Mouse (Mus musculus) CH12.LX (cell line): ENCODE measurements at regions not wholly inside any gene's neighbourhood (a gene's known extent, or its start where the extent isn't known, plus 50 kb on each side); places are given as distances from the start of the nearest gene placed in this dataset.

ENCODE experiments used
- CTCF ChIP-seq, 2 experiments: IDR thresholded peaks in 1 of 2; conservative IDR thresholded peaks in 1 of 2; 2 replicates each; pipeline ENCODE4 v1.5.1; 2011 to 2012; ENCODE audit warnings: low read depth in 2 of 2, low read length in 2 of 2, improper control_type of control experiment in 1 of 2, inconsistent platforms in 1 of 2, mild to moderate bottlenecking in 1 of 2, moderate library complexity in 1 of 2
- E2F4 ChIP-seq: IDR thresholded peaks from 2 replicates; pipeline ENCODE4 v1.6.1; 2011; ENCODE audit warnings: low read depth, low read length, improper control_type of control experiment; ENCODE audit not compliant: insufficient replicate concordance
- MAFK ChIP-seq: IDR thresholded peaks from 2 replicates; pipeline ENCODE4 v1.6.1; 2011; ENCODE audit warnings: low read length, improper control_type of control experiment; ENCODE audit not compliant: insufficient replicate concordance
- MXI1 ChIP-seq: IDR thresholded peaks from 2 replicates; pipeline ENCODE4 v1.6.1; 2011; ENCODE audit warnings: mild to moderate bottlenecking, low read depth, low read length, improper control_type of control experiment
- NRF1 ChIP-seq: IDR thresholded peaks from 2 replicates; pipeline ENCODE4 v1.6.1; 2014; ENCODE audit warnings: low read depth, mild to moderate bottlenecking, inconsistent platforms, low read length, improper control_type of control experiment, moderate library complexity
- POLR2A ChIP-seq: IDR thresholded peaks from 2 replicates; pipeline ENCODE4 v1.6.1; 2011; ENCODE audit warnings: low read depth, mild to moderate bottlenecking, improper control_type of control experiment, low read length
- RAD21 ChIP-seq: IDR thresholded peaks from 2 replicates; pipeline ENCODE4 v1.6.1; 2011; ENCODE audit warnings: low read depth, mild to moderate bottlenecking, low read length, improper control_type of control experiment, moderate library complexity
- SIN3A ChIP-seq: IDR thresholded peaks from 2 replicates; pipeline ENCODE4 v1.6.1; 2012; ENCODE audit warnings: low read length, improper control_type of control experiment, inconsistent platforms
- USF1 ChIP-seq: IDR thresholded peaks from 2 replicates; pipeline ENCODE4 v1.6.1; 2014; ENCODE audit warnings: low read depth, mild to moderate bottlenecking, inconsistent platforms, low read length, improper control_type of control experiment
- ZMIZ1 ChIP-seq: IDR thresholded peaks from 2 replicates; pipeline ENCODE4 v1.6.1; 2012; ENCODE audit warnings: low read depth, mild to moderate bottlenecking, inconsistent platforms, low read length, improper control_type of control experiment
- ZNF384 ChIP-seq: IDR thresholded peaks from 2 replicates; pipeline ENCODE4 v1.6.1; 2012; ENCODE audit warnings: low read depth, low read length, improper control_type of control experiment, inconsistent platforms

DNA sequence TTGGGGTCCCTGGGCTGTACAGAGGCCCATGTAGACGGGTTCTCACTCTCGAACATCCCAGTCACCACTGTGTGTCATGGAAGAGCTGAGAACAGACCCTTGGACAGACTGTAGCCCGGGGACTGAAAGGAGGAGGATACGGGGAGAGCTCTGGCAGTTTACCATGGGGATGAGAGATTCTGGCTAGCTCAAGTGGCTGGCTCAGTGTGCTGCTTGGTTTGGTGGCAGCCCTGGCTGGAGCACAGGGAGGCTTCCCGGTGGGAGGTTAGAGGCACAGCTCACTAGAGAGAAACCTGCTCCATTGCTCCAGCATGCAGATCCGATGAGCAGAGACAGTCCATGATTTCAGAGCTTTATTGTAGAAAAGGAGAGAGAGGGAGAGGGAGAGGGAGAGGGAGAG, 82.7 kb upstream of the Sv2c start:
- no peak for TF ChIP-seq SIN3A
- TF ChIP-seq CTCF (conservative IDR thresholded peaks at IDR 0.05 in 1 of 2, IDR thresholded peaks at IDR 0.05 in 1 of 2; ENCODE audit: low read depth in 2 of 2, low read length in 2 of 2) = no peak
- TF ChIP-seq POLR2A = no peak
- TF ChIP-seq USF1 = no peak
- TF ChIP-seq MXI1 = no peak
- TF ChIP-seq E2F4 = no peak
- TF ChIP-seq ZNF384 = no peak
- no peak for TF ChIP-seq NRF1
- no peak for TF ChIP-seq ZMIZ1
- TF ChIP-seq MAFK = no peak
- TF ChIP-seq RAD21 = no peak
